Mouse (Mus musculus): ENCODE results near the gene Cth.

- no peak for TF ChIP-seq CTCF (IDR thresholded peaks at IDR 0.05; ENCODE audit: borderline replicate concordance, insufficient read depth, low read length)
- TF ChIP-seq POLR2A (IDR thresholded peaks at IDR 0.05; ENCODE audit: low read depth, low read length), result no peak
These were observed 59.0 kb downstream of the Cth start for GRCm38 (mm10) chr3:157865848-157866247.
